Mouse (Mus musculus) liver, postnatal 0 days (tissue): ENCODE measurements around the gene Tescl.

Experiments used
- CTCF ChIP-seq: sonication (generic); IDR thresholded peaks from 2 replicates; pipeline ENCODE4 v1.5.1; 2016; ENCODE audit warnings: antibody characterized with exemption, low read depth
- EP300 ChIP-seq: IDR thresholded peaks from 2 replicates; pipeline ENCODE4 v1.6.1; 2016; ENCODE audit warnings: antibody characterized with exemption, low read depth, mild to moderate bottlenecking

GRCm38 (mm10) chr7:24315726-24316566 lies 17.8 kb downstream of the Tescl start:
- TF ChIP-seq CTCF (no peak), EP300 (no peak)
